Mouse (Mus musculus) ES-E14 (cell line): ENCODE results near the gene Asb16.

Experiments used
- CHD2 ChIP-seq: IDR thresholded peaks from 2 replicates; pipeline ENCODE4 v1.6.1; 2014; ENCODE audit warnings: mild to moderate bottlenecking, low read depth, low read length, inconsistent platforms
- HCFC1 ChIP-seq: IDR thresholded peaks from 2 replicates; pipeline ENCODE4 v1.6.1; 2012; ENCODE audit warnings: low read length, inconsistent platforms, borderline replicate concordance; ENCODE audit not compliant: insufficient read depth
- MAFK ChIP-seq: IDR thresholded peaks from 2 replicates; pipeline ENCODE4 v1.6.1; 2014; ENCODE audit warnings: mild to moderate bottlenecking, low read depth, low read length, inconsistent platforms; ENCODE audit not compliant: insufficient read depth
- ZNF384 ChIP-seq: IDR thresholded peaks from 2 replicates; pipeline ENCODE4 v1.6.1; 2012; ENCODE audit warnings: low read depth, low read length, inconsistent platforms

DNA sequence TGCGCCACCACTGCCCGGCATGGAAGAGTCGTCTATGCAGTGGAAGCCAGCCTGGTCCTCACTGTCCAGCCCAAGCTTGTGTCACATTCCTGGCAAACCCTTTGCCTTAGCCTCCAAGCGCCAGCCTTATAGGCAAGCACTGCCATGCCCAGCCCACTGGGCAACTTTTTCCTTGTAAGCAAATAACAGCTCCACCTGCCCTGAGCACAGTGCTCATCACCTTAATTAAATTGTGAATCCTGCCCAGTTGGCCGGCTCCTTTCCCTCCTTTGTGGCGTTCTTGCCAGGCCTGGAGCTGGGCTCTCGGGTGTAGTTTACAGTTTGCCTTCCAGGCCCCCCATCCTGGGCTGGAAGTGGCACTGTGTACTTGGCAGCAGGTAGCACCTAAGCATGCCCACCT lies 5.3 kb upstream of the Asb16 start:
- no peak for TF ChIP-seq ZNF384
- no peak for TF ChIP-seq HCFC1
- no peak for TF ChIP-seq CHD2
- TF ChIP-seq MAFK = no peak
